Mouse (Mus musculus): ENCODE results near the gene Zfp704. TPM values are rescaled to one million over a fixed set of nuclear protein-coding genes. Genes with fewer than 3 reads are reported as not detected.

The Zfp704 gene
- polyA plus RNA-seq, 1 experiment, result 1.7 TPM

DNA sequence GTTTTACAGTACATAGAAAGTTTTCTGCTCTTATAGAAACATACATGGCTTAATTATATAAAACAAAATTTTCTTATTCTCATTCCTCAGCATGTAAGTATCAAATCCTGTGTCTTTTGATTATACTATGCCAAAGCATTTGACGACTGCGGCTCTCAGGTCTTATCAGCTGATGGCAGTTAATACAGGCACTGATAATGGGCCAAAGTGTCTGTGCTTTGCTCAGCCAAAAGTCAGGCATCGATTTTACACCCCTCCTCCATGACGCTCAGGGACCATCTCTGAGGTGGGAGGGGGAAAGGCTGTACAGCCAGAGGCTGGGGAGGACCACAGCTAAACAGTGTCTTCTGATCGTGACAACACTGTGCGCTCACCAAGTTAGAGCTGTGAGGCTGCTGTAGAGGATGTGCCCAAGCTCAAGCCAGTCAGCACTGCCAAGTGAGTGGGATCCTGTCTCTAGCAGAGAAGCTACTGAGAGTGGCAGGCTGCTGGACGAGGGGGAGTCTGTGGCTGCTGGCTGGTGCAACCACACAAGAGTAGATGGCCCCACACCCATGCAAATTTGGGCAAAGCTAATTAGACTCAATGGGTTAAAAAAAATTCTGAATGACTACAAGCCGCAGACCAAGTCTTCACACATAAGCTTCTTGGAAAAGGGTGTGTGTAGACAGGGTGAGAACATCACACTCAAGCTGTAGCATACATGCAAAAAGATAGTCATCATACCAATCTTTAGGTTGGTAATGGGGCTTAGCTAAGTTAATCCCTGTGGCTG is 155.1 kb downstream of the Zfp704 start:
- no peak for TF ChIP-seq CEBPB (IDR thresholded peaks at IDR 0.05; ENCODE audit: low read depth)
- TF ChIP-seq MAX (IDR thresholded peaks at IDR 0.05), result no peak
- no peak for TF ChIP-seq FOSL1 (IDR thresholded peaks at IDR 0.05; ENCODE audit: insufficient read depth, low read length, poor library complexity, severe bottlenecking)
- no peak for TF ChIP-seq USF1 (IDR thresholded peaks at IDR 0.05; ENCODE audit: low read depth)
- no peak for TF ChIP-seq CTCF (IDR thresholded peaks at IDR 0.05; ENCODE audit: control insufficient read depth, insufficient read depth, insufficient read length)
- Histone ChIP-seq H3ac (ENCODE audit: control insufficient read depth, insufficient read length, low read depth) (no peak overlapping the region), H3K36me3 (ENCODE audit: control insufficient read depth, insufficient read depth) (no peaks in the 10 kb centered on the region), H3K4me3 (ENCODE audit: insufficient read depth, poor library complexity, severe bottlenecking) (no peak overlapping the region), H3K79me2 (ENCODE audit: control insufficient read depth, insufficient read depth) (no peaks in the 10 kb centered on the region), H3K27me3 (ENCODE audit: control insufficient read depth, insufficient read depth, insufficient read length) (no peaks in the 10 kb centered on the region), H3K79me3 (ENCODE audit: low read depth) (no peaks in the 10 kb centered on the region)

GRCm38 (mm10) chr3:9450521-9450920 is 159.4 kb downstream of the Zfp704 start:
- Histone ChIP-seq H3K27me3 (ENCODE audit: control insufficient read depth, insufficient read depth, insufficient read length) (no peaks in the 10 kb centered on the region), H3K36me3 (ENCODE audit: control insufficient read depth, insufficient read depth) (no peaks in the 10 kb centered on the region), H3ac (ENCODE audit: control insufficient read depth, insufficient read length, low read depth) (no peak overlapping the region), H3K4me3 (ENCODE audit: insufficient read depth, poor library complexity, severe bottlenecking) (no peak overlapping the region), H3K79me2 (ENCODE audit: control insufficient read depth, insufficient read depth) (no peaks in the 10 kb centered on the region), H3K79me3 (ENCODE audit: low read depth) (no peaks in the 10 kb centered on the region)
- TF ChIP-seq MAX (IDR thresholded peaks at IDR 0.05) (no peak), USF1 (IDR thresholded peaks at IDR 0.05; ENCODE audit: low read depth) (no peak), FOSL1 (IDR thresholded peaks at IDR 0.05; ENCODE audit: insufficient read depth, low read length, poor library complexity, severe bottlenecking) (no peak), MYOG (IDR thresholded peaks at IDR 0.05; ENCODE audit: control insufficient read depth, extremely low read depth, insufficient read length) (no peak), CEBPB (IDR thresholded peaks at IDR 0.05; ENCODE audit: low read depth) (no peak), MYOD1 (IDR thresholded peaks at IDR 0.05; ENCODE audit: control insufficient read depth, insufficient read length, low read depth) (no peak), CTCF (IDR thresholded peaks at IDR 0.05; ENCODE audit: control insufficient read depth, insufficient read depth, insufficient read length) (no peak)

DNA sequence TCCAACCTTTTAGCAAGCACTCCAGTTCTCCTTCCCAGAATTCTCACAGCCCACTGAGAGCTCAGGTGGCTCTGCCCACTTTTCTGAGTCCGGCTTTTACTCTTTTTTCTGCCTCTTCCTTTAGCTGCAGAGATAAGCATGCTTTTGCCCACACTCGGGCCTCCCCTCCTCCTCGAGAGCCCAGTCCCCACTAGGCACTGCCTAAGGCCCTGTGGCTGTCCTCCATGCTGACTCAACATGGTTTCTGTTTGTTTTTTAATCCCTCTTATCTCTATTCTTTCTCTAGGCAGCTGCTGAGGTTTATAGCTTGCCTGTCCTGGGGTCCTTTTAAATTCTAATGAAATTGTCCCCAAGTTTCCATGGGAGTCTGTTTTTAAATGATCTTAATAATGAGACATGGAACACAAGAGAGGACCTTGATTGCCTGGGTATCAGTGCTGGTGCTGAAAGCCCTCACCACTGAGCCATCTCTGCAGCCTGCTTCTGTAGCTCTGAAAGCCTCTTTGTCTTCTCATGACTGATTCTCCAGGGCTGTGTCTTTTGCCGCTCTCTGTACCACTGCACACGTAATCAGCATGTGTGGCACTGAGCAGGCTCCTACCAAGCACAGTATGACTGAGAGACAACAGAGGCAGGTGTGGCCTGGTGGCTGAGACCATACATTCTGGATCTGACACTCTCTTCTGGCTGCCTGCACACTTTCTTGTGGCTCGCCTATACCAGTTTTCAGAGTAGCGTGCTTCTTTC is 160.5 kb downstream of the Zfp704 start:
- no peaks in the 10 kb centered on the region for H3K27me3 ChIP-seq (ENCODE audit: control insufficient read depth, insufficient read depth, insufficient read length)
- no peak overlapping the region for H3ac ChIP-seq (ENCODE audit: control insufficient read depth, insufficient read length, low read depth)
- no peaks in the 10 kb centered on the region for H3K36me3 ChIP-seq (ENCODE audit: control insufficient read depth, insufficient read depth)

DNA sequence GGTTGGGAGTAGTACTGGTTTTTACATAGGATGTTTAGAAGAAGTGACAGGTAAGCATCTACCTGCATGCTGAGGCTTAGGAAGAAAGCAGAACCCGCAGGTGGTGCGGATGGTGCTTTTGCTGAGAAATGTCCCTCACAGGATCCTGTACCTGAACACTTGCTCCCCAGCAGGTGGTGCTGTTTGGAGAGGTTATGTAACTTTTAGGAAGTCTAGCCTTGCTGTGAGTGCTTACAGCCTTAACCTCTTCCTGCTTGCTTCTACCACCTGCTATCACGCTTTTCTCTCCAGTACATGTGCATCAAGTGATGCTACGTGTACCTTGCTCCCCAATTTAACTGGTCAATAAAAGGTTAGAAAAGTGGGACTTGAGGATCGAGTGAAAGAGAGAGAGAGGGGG is 161.3 kb downstream of the Zfp704 start:
- no peak overlapping the region for H3ac ChIP-seq (ENCODE audit: control insufficient read depth, insufficient read length, low read depth)
- H3K79me3 ChIP-seq (ENCODE audit: low read depth), result no peaks in the 10 kb centered on the region
- H3K36me3 ChIP-seq (ENCODE audit: control insufficient read depth, insufficient read depth), result no peaks in the 10 kb centered on the region
- TF ChIP-seq MYOD1 (IDR thresholded peaks at IDR 0.05; ENCODE audit: control insufficient read depth, insufficient read length, low read depth), result no peak
- no peak for TF ChIP-seq FOSL1 (IDR thresholded peaks at IDR 0.05; ENCODE audit: insufficient read depth, low read length, poor library complexity, severe bottlenecking)
- no peak for TF ChIP-seq CEBPB (IDR thresholded peaks at IDR 0.05; ENCODE audit: low read depth)
- no peak for TF ChIP-seq CTCF (IDR thresholded peaks at IDR 0.05; ENCODE audit: control insufficient read depth, insufficient read depth, insufficient read length)
- no peak for TF ChIP-seq MYOG (IDR thresholded peaks at IDR 0.05; ENCODE audit: control insufficient read depth, extremely low read depth, insufficient read length)
- no peak for TF ChIP-seq USF1 (IDR thresholded peaks at IDR 0.05; ENCODE audit: low read depth)
- no peak for TF ChIP-seq MAX (IDR thresholded peaks at IDR 0.05)
- H3K27me3 ChIP-seq (ENCODE audit: control insufficient read depth, insufficient read depth, insufficient read length), result no peaks in the 10 kb centered on the region
- no peaks in the 10 kb centered on the region for H3K79me2 ChIP-seq (ENCODE audit: control insufficient read depth, insufficient read depth)
- H3K4me3 ChIP-seq (ENCODE audit: insufficient read depth, poor library complexity, severe bottlenecking), result no peak overlapping the region

More for the DNA sequence above, 160.5 kb downstream of the Zfp704 start:
- Histone ChIP-seq H3K79me2 (ENCODE audit: control insufficient read depth, insufficient read depth) (no peaks in the 10 kb centered on the region), H3K79me3 (ENCODE audit: low read depth) (no peaks in the 10 kb centered on the region), H3K4me3 (ENCODE audit: insufficient read depth, poor library complexity, severe bottlenecking) (no peak overlapping the region)
- no peak for TF ChIP-seq MYOD1 (IDR thresholded peaks at IDR 0.05; ENCODE audit: control insufficient read depth, insufficient read length, low read depth)
- no peak for TF ChIP-seq CTCF (IDR thresholded peaks at IDR 0.05; ENCODE audit: control insufficient read depth, insufficient read depth, insufficient read length)
- no peak for TF ChIP-seq CEBPB (IDR thresholded peaks at IDR 0.05; ENCODE audit: low read depth)

DNA sequence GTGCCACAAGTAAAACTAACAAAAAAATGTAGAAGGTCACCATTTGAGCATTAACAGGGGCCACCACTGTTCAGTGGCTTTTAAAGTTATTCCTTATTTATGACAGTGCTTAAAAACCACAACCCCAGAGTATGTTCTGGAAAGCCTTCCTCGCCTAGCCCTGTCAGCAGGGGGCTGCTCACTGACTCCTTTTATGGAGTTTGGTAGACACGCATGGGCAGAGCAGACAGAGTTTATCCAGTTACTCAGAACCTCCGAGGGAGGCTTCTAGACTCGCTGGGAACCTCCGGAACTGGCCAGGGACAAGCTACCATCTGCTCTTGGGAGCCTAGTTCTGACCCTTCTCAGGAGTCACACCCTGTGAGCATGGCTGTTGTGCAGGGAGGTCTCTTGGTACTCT is 165.3 kb downstream of the Zfp704 start:
- H3K4me3 ChIP-seq (ENCODE audit: insufficient read depth, poor library complexity, severe bottlenecking), result no peak overlapping the region
- H3K79me3 ChIP-seq (ENCODE audit: low read depth), result no peaks in the 10 kb centered on the region
- no peak overlapping the region for H3ac ChIP-seq (ENCODE audit: control insufficient read depth, insufficient read length, low read depth)
- H3K27me3 ChIP-seq (ENCODE audit: control insufficient read depth, insufficient read depth, insufficient read length), result no peaks in the 10 kb centered on the region
- no peaks in the 10 kb centered on the region for H3K79me2 ChIP-seq (ENCODE audit: control insufficient read depth, insufficient read depth)
- H3K36me3 ChIP-seq (ENCODE audit: control insufficient read depth, insufficient read depth), result no peaks in the 10 kb centered on the region
- TF ChIP-seq FOSL1 (IDR thresholded peaks at IDR 0.05; ENCODE audit: insufficient read depth, low read length, poor library complexity, severe bottlenecking), result no peak
- no peak for TF ChIP-seq CEBPB (IDR thresholded peaks at IDR 0.05; ENCODE audit: low read depth)
- no peak for TF ChIP-seq CTCF (IDR thresholded peaks at IDR 0.05; ENCODE audit: control insufficient read depth, insufficient read depth, insufficient read length)
- TF ChIP-seq USF1 (IDR thresholded peaks at IDR 0.05; ENCODE audit: low read depth), result no peak
- TF ChIP-seq MYOG (IDR thresholded peaks at IDR 0.05; ENCODE audit: control insufficient read depth, extremely low read depth, insufficient read length), result no peak
- no peak for TF ChIP-seq MAX (IDR thresholded peaks at IDR 0.05)
- TF ChIP-seq MYOD1 (IDR thresholded peaks at IDR 0.05; ENCODE audit: control insufficient read depth, insufficient read length, low read depth), result no peak

Data from C2C12 (cell line).